Mouse (Mus musculus): ENCODE measurements around the gene Gm20458.

Gm20458 gene

GRCm38 (mm10) chr2:164504919-164505318 is 44.2 kb downstream of the Gm20458 start:
- DNase-seq (ENCODE audit: low spot score): no peak

- DNase-seq (ENCODE audit: low spot score): peak; percentile 63
These were observed 45.0 kb downstream of the Gm20458 start for GRCm38 (mm10) chr2:164505619-164506347.

GRCm38 (mm10) chr2:164507811-164508210 is 47.0 kb downstream of the Gm20458 start:
- no peak for DNase-seq (ENCODE audit: low spot score)

GRCm38 (mm10) chr2:164510621-164511190 is 49.9 kb downstream of the Gm20458 start:
- peak; percentile 54 for DNase-seq (ENCODE audit: low spot score)

- DNase-seq (ENCODE audit: low spot score): no peak
These were observed 51.5 kb downstream of the Gm20458 start for GRCm38 (mm10) chr2:164512121-164512909.

GRCm38 (mm10) chr2:164513389-164513788 is 52.6 kb downstream of the Gm20458 start:
- no peak for DNase-seq (ENCODE audit: low spot score)

GRCm38 (mm10) chr2:164514916-164515315 is 54.1 kb downstream of the Gm20458 start:
- DNase-seq (ENCODE audit: low spot score): peak; percentile 65

GRCm38 (mm10) chr2:164515897-164516296 is 55.1 kb downstream of the Gm20458 start:
- DNase-seq (ENCODE audit: low spot score): no peak

GRCm38 (mm10) chr2:164516592-164516991 is 55.8 kb downstream of the Gm20458 start:
- no peak for DNase-seq (ENCODE audit: low spot score)

GRCm38 (mm10) chr2:164517485-164518221 is 56.9 kb downstream of the Gm20458 start:
- DNase-seq (ENCODE audit: low spot score): peak; percentile 54

- DNase-seq (ENCODE audit: low spot score): no peak
These were observed 57.8 kb downstream of the Gm20458 start for GRCm38 (mm10) chr2:164518266-164519170.

- DNase-seq (ENCODE audit: low spot score): no peak
These were observed 58.4 kb downstream of the Gm20458 start for GRCm38 (mm10) chr2:164519171-164519526.

GRCm38 (mm10) chr2:164520782-164521181 is 60.0 kb downstream of the Gm20458 start:
- DNase-seq (ENCODE audit: low spot score): peak; percentile 48

- DNase-seq (ENCODE audit: low spot score): no peak
These were observed 61.1 kb downstream of the Gm20458 start for GRCm38 (mm10) chr2:164521841-164522240.

GRCm38 (mm10) chr2:164522280-164522679 is 61.5 kb downstream of the Gm20458 start:
- no peak for DNase-seq (ENCODE audit: low spot score)

GRCm38 (mm10) chr2:164523301-164523773 is 62.6 kb downstream of the Gm20458 start:
- DNase-seq (ENCODE audit: low spot score): peak; percentile 22

GRCm38 (mm10) chr2:164528557-164528956 is 67.8 kb downstream of the Gm20458 start:
- no peak for DNase-seq (ENCODE audit: low spot score)

GRCm38 (mm10) chr2:164531169-164531568 is 70.4 kb downstream of the Gm20458 start:
- peak; percentile 35 for DNase-seq (ENCODE audit: low spot score)

GRCm38 (mm10) chr2:164534315-164534714 is 73.5 kb downstream of the Gm20458 start:
- no peak for DNase-seq (ENCODE audit: low spot score)

- DNase-seq (ENCODE audit: low spot score): no peak
These were observed 76.2 kb downstream of the Gm20458 start for GRCm38 (mm10) chr2:164537003-164537402.
